Mouse (Mus musculus) hindbrain, embryonic 16.5 days (tissue): Measurements from ENCODE around the gene Slc29a2. TPM values are rescaled to one million over a fixed set of nuclear protein-coding genes. Genes with fewer than 3 reads are reported as not detected.

Source experiments
- polyA plus RNA-seq: library from polyadenylated mRNA; unstranded; fragments of >200 nt; fragmentation: Nextera tagmentation; extraction: Ambion mirVana; gene quantifications from 2 replicates; pipeline ENCODE4 v1.2.1, GENCODE M21; 2015

Slc29a2 gene
- polyA plus RNA-seq, 1 experiment from 2014 or later, result 15.0 TPM

Other genes with a start within 250 kb of the Slc29a2 start
- gene Rbm4, start 230.0 kb upstream of the Slc29a2 start, polyA plus RNA-seq, result 67.2 and 73.6 TPM in 2 replicates
- gene Gm21992, start 212.2 kb upstream of the Slc29a2 start, polyA plus RNA-seq, result 21.3 and 24.2 TPM in 2 replicates
- gene Rbm14, start 212.2 kb upstream of the Slc29a2 start, polyA plus RNA-seq, result 59.5 and 65.0 TPM in 2 replicates
- 38.4 and 43.0 TPM in 2 replicates for gene Ccs, start 184.5 kb upstream of the Slc29a2 start, polyA plus RNA-seq
- gene Ccdc87, start 184.5 kb upstream of the Slc29a2 start, polyA plus RNA-seq, result 0.57 and 0.74 TPM in 2 replicates
- 87.0 and 90.1 TPM in 2 replicates for gene Ctsf, start 168.7 kb upstream of the Slc29a2 start, polyA plus RNA-seq
- 2.7 and 3.5 TPM in 2 replicates for gene Actn3, start 146.0 kb upstream of the Slc29a2 start, polyA plus RNA-seq
- 22.5 and 23.4 TPM in 2 replicates for gene Zdhhc24, start 145.2 kb upstream of the Slc29a2 start, polyA plus RNA-seq
- 8.1 and 8.8 TPM in 2 replicates for gene Bbs1, start 117.2 kb upstream of the Slc29a2 start, polyA plus RNA-seq
- 102 and 115 TPM in 2 replicates for gene Dpp3, start 95.6 kb upstream of the Slc29a2 start, polyA plus RNA-seq
- gene Peli3, start 80.7 kb upstream of the Slc29a2 start, polyA plus RNA-seq, result 13.5 and 14.6 TPM in 2 replicates
- gene Mrpl11, start 61.7 kb upstream of the Slc29a2 start, polyA plus RNA-seq, result 91.6 and 106 TPM in 2 replicates
- gene Npas4, start 33.5 kb upstream of the Slc29a2 start, polyA plus RNA-seq, result 0.41 and 0.47 TPM in 2 replicates
- gene B4gat1, start 15.0 kb downstream of the Slc29a2 start, polyA plus RNA-seq, result 116 and 133 TPM in 2 replicates
- gene AC124502.3, start 15.0 kb downstream of the Slc29a2 start, polyA plus RNA-seq, result 2.4 and 3.1 TPM in 2 replicates
- gene Brms1, start 17.5 kb downstream of the Slc29a2 start, polyA plus RNA-seq, result 25.6 and 26.6 TPM in 2 replicates
- gene Rin1, start 26.6 kb downstream of the Slc29a2 start, polyA plus RNA-seq, result 0.64 and 0.72 TPM in 2 replicates
- gene Cd248, start 44.2 kb downstream of the Slc29a2 start, polyA plus RNA-seq, result 14.5 and 25.2 TPM in 2 replicates
- 38.5 and 49.0 TPM in 2 replicates for gene Tmem151a, start 61.7 kb downstream of the Slc29a2 start, polyA plus RNA-seq
- gene Yif1a, start 64.7 kb downstream of the Slc29a2 start, polyA plus RNA-seq, result 60.7 and 65.8 TPM in 2 replicates
- gene Cnih2, start 74.7 kb downstream of the Slc29a2 start, polyA plus RNA-seq, result 361 and 364 TPM in 2 replicates
- gene Rab1b, start 83.2 kb downstream of the Slc29a2 start, polyA plus RNA-seq, result 230 and 231 TPM in 2 replicates
- 85.6 and 87.8 TPM in 2 replicates for gene Klc2, start 94.7 kb downstream of the Slc29a2 start, polyA plus RNA-seq
- gene Pacs1, start 249.3 kb downstream of the Slc29a2 start, polyA plus RNA-seq, result 47.6 and 56.9 TPM in 2 replicates